In genomic region chr3:119256516-119256915, GRCm38 (mm10) we compare ENCODE assay signal across 10 mouse cellular contexts.
DNase-seq lines count a peak whose midpoint lies in the region; ATAC-seq lines count a peak whose summit lies in the region.
"Had no signal": no experiment of that assay in that cellular context is flagged by ENCODE, and none has a peak within 500 bp of the region (broad histone marks: within the 10 kb centered on the region; RNA-seq: fewer than 3 reads in every experiment).

No protein-coding gene starts in this region.

- H3K9me3 ChIP-seq in liver, embryonic 11.5 days (ENCODE audit: control insufficient read depth, low read length), result no peaks in the 10 kb centered on the region

- DNase-seq in adrenal gland, postnatal 10 days, result peak; percentile 35
- no peak for DNase-seq in adrenal gland, postnatal 4 days (ENCODE audit: low spot score in 2 of 2)
- DNase-seq in kidney, postnatal 14 days, result peak; percentile 4
- DNase-seq in kidney, adult 11 months, result no peak
- peak; percentile 33 for DNase-seq in adrenal gland, postnatal 14 days
- DNase-seq in left cerebral cortex, postnatal 14 days (ENCODE audit: low spot score in 2 of 2), result peak; percentile 5 to 59
- no peak for DNase-seq in liver, embryonic 11.5 days (ENCODE audit: low spot score)
- DNase-seq in heart, adult 11 months, result no peak
- DNase-seq: kidney, adult 9 months had no signal

- no peaks in the 10 kb centered on the region for H3K36me3 ChIP-seq in liver, embryonic 11.5 days (ENCODE audit: control insufficient read depth, insufficient read depth, low read length)

- H3K4me2 ChIP-seq in liver, embryonic 11.5 days, result no peak overlapping the region

- no peaks in the 10 kb centered on the region for H3K4me1 ChIP-seq in liver, embryonic 11.5 days (replicated peaks; ENCODE audit: control insufficient read depth, insufficient read depth, low read length)
- H3K4me1 ChIP-seq: megakaryocyte, embryonic 14.5 days had no signal

- ATAC-seq in liver, embryonic 11.5 days (replicated peaks; ENCODE audit: low FRiP score), result no peak

- no peak overlapping the region for H3K4me3 ChIP-seq in liver, embryonic 11.5 days (ENCODE audit: low read depth, low read length)
- H3K4me3 ChIP-seq: megakaryocyte, embryonic 14.5 days had no signal

- no peaks in the 10 kb centered on the region for H3K27me3 ChIP-seq in liver, embryonic 11.5 days (replicated peaks; ENCODE audit: control insufficient read depth, insufficient read depth, low read length)
- H3K27me3 ChIP-seq: megakaryocyte, embryonic 14.5 days had no signal

- 60% methylated on average over 5 of the region's 5 CpGs for WGBS in liver, embryonic 11.5 days

- intact Hi-C loops in left cerebral cortex, postnatal 14 days (cut with DNase I), result no loop called here

- no peak overlapping the region for H3K27ac ChIP-seq in liver, embryonic 11.5 days (ENCODE audit: low read depth, low read length)

- no peak overlapping the region for H3K9ac ChIP-seq in liver, embryonic 11.5 days (ENCODE audit: low read depth, low read length)

Comparison
In these comparisons a context has a peak if more than half of its experiments do, and no peak if none do; other contexts are left out.
1. DNase-seq: peak in adrenal gland, postnatal 10 days (single experiment), kidney, postnatal 14 days (single experiment), adrenal gland, postnatal 14 days (single experiment) and left cerebral cortex, postnatal 14 days (2 of 2); none in adrenal gland, postnatal 4 days (0 of 2), kidney, adult 11 months (single experiment), liver, embryonic 11.5 days (single experiment) and heart, adult 11 months (single experiment).